Mouse (Mus musculus) neural tube, embryonic 14.5 days (tissue): ENCODE results near the gene Robo2. TPM values are rescaled to one million over a fixed set of nuclear protein-coding genes. Genes with fewer than 3 reads are reported as not detected.

Source experiments
- ATAC-seq: fragments of 200-750 bp; cut with Nextera tagmentation; 2 replicates; pipeline ENCODE4 v1.8.0; 2017; ENCODE audit warnings: low read depth, mild to moderate bottlenecking, moderate TSS enrichment, moderate library complexity
- H3K27ac ChIP-seq: fragments of 300-500 bp; sonication (generic); 2 replicates; pipeline ENCODE4 v1.5.1; 2014; ENCODE audit warnings: low read depth, mild to moderate bottlenecking, control low read depth, low read length, moderate library complexity, mixed read lengths
- H3K27me3 ChIP-seq: fragments of 300-500 bp; sonication (generic); 2 replicates; pipeline ENCODE4 v1.6.1; 2014; ENCODE audit warnings: low read length; ENCODE audit not compliant: control insufficient read depth, insufficient read depth
- H3K36me3 ChIP-seq: fragments of 300-500 bp; sonication (generic); 2 replicates; pipeline ENCODE4 v1.6.1; 2014; ENCODE audit warnings: low read length, mixed read lengths; ENCODE audit not compliant: control insufficient read depth, insufficient read depth
- H3K4me1 ChIP-seq: fragments of 300-500 bp; sonication (generic); 2 replicates; pipeline ENCODE4 v1.6.1; 2014; ENCODE audit warnings: low read length; ENCODE audit not compliant: control insufficient read depth, insufficient read depth
- H3K4me2 ChIP-seq: fragments of 300-500 bp; sonication (generic); 2 replicates; pipeline ENCODE4 v1.6.1; 2014; ENCODE audit warnings: mild to moderate bottlenecking, low read depth, low read length, control low read depth
- H3K4me3 ChIP-seq: fragments of 300-500 bp; sonication (generic); 2 replicates; pipeline ENCODE4 v1.5.1; 2014; ENCODE audit warnings: low read depth, low read length, control low read depth, mixed read lengths
- H3K9ac ChIP-seq: fragments of 300-500 bp; sonication (generic); replicated peaks from 2 replicates; pipeline ENCODE4 v1.6.1; 2014; ENCODE audit warnings: low read depth, mild to moderate bottlenecking, control low read depth, low read length, mixed read lengths
- H3K9me3 ChIP-seq: fragments of 300-500 bp; sonication (generic); 2 replicates; pipeline ENCODE4 v1.6.1; 2016; ENCODE audit warnings: low read length; ENCODE audit not compliant: control insufficient read depth
- WGBS: fragments of 180-500 bp; shearing (Covaris S2); extraction: QIAGEN DNeasy Blood & Tissue Kit; methylation state at CpG from one replicate; pipeline ENCODE4 v1.1.7; 2014; 5-methylcytosine and 5-hydroxymethylcytosine counted together
- polyA plus RNA-seq: library from polyadenylated mRNA; unstranded; fragments of >200 nt; fragmentation: Nextera tagmentation; extraction: Ambion mirVana; gene quantifications from 2 replicates; pipeline ENCODE4 v1.2.1, GENCODE M21; 2014

The Robo2 gene
- polyA plus RNA-seq, 1 experiment from 2014 or later, result 165 TPM

DNA sequence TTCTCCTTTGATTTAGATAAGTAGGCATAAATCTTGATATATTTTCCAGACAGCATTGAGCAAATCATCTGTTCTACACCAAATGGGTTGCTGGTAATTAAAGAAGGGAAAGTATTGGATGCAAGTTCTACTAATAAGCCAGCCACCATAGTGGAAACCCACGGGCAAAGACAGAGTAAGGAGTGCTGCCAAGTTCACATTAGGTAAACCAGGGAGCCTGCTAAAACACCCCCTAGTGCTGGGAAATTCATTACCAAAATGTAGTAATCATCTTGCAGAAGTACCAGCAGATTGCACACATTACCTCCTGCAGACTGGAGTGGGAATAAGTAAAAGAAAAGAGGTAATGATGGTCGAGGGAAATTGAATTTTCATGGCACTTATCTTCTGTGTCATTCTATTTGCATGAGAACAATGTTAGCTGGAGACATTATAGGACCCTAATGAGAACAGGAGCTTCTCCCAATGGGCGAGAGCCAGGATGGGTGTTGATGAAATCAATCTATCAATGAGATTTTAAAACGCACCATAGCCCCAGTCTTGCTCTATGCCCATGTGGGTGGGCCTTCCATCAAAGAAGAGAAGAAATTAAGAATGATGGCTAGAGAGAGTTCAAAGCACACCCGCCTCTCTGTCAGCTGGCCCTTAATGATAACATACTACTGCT lies 104.6 kb downstream of the Robo2 start:
- H3K4me2 ChIP-seq, result no peak overlapping the region
- no peak overlapping the region for H3K9ac ChIP-seq
- H3K4me1 ChIP-seq, result peaks cover 4% of the 10 kb centered on the region; the same call in 1 of the 2 replicates
- WGBS, result 19% methylated on average over 5 of the region's 5 CpGs
- H3K27me3 ChIP-seq, result no peaks in the 10 kb centered on the region
- no peak overlapping the region for H3K27ac ChIP-seq
- no peaks in the 10 kb centered on the region for H3K9me3 ChIP-seq
- ATAC-seq, result peak; percentile 80
- H3K36me3 ChIP-seq, result no peaks in the 10 kb centered on the region
- no peak overlapping the region for H3K4me3 ChIP-seq

GRCm38 (mm10) chr16:74287878-74288277 lies 123.7 kb downstream of the Robo2 start:
- no peaks in the 10 kb centered on the region for H3K36me3 ChIP-seq
- H3K4me2 ChIP-seq, result no peak overlapping the region
- WGBS, result 42% methylated on average over 8 of the region's 8 CpGs
- H3K27me3 ChIP-seq, result no peaks in the 10 kb centered on the region
- H3K9ac ChIP-seq, result no peak overlapping the region
- ATAC-seq, result peak; percentile 54; the same call in 1 of the 2 replicates
- H3K4me1 ChIP-seq, result no peaks in the 10 kb centered on the region
- no peaks in the 10 kb centered on the region for H3K9me3 ChIP-seq
- no peak overlapping the region for H3K4me3 ChIP-seq
- no peak overlapping the region for H3K27ac ChIP-seq

DNA sequence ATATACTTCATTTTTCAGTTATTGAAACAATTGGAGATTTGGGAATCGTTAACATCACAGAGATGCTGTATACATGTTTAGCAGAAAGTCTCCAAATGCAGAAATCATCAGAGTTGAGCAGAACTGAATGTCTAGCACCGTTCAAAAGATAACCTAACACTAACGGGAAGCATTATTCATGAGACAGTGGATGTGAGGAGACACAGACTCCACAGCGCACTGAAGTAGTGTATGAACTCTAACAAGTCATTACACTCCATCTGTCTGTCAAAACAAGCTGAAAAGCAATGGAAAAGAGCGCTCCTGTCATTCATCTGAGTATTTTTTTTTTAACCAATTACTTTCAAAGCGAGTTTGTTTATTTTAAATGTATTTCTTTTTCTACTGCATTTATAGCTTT lies 129.1 kb downstream of the Robo2 start:
- Histone ChIP-seq H3K27me3 (no peaks in the 10 kb centered on the region), H3K9ac (no peak overlapping the region), H3K36me3 (no peaks in the 10 kb centered on the region), H3K4me1 (no peaks in the 10 kb centered on the region), H3K9me3 (no peaks in the 10 kb centered on the region), H3K27ac (no peak overlapping the region), H3K4me2 (no peak overlapping the region), H3K4me3 (no peak overlapping the region)
- ATAC-seq, result no peak
- whole genome bisulfite sequencing, result 80% methylated on average over 6 of the region's 6 CpGs

DNA sequence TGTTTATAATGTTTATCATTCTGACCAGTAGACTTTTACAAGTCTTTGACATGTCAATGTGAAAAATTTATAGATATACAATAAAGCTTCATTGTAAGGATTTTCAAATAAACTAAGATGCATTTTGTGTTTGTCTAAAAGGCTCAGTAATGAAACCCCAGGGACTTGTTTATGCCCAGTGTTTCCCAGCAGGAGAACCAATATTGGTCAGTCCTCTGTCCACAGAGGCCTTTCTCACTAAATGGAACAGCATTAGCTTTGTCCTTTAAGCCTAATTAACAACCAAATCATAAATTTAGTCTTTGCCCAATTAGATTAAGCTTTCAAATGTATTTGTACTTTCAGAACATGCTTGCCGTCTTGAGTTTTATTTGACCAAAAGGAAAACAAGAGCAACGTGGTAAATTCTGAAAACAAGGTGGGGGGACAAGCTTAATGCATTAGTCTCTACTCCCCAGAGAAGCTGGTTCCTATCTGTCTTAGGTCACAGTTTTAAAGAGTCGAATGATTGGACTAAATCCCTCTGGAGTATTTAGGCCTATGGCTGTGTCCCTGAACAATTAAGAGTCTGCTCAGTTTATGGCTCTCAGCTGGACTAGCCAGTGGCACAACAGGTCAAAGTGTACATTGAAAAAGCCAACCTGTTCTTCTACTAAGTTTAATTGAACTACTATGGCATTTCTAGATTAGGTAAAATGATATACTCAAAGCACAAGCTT lies 134.6 kb downstream of the Robo2 start:
- Histone ChIP-seq H3K4me1 (no peaks in the 10 kb centered on the region), H3K4me3 (no peak overlapping the region), H3K27me3 (no peaks in the 10 kb centered on the region), H3K36me3 (no peaks in the 10 kb centered on the region), H3K9me3 (no peaks in the 10 kb centered on the region), H3K4me2 (no peak overlapping the region), H3K27ac (no peak overlapping the region), H3K9ac (no peak overlapping the region)
- no peak for ATAC-seq
- 14% methylated on average over 3 of the region's 3 CpGs for WGBS

DNA sequence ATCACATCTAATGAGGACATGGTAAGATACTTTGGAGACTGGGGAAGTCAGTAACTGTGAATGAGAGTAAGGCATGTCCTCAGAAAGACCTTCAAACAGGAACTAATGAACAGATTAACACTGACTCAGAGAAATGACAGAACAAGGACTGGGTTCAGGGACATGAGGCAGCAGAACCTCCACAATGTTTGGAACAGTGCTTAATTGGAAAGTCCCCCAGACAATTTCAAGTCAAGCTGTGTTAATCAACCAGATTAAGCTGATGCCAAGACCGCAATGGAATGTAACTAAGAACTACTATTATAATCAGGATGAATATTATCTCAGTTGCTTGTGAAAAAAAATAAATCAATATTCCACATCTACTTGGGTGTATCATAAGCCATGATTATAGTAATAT lies 137.0 kb downstream of the Robo2 start:
- Histone ChIP-seq H3K4me1 (no peaks in the 10 kb centered on the region), H3K27me3 (no peaks in the 10 kb centered on the region), H3K9ac (no peak overlapping the region), H3K9me3 (no peaks in the 10 kb centered on the region), H3K4me2 (no peak overlapping the region), H3K27ac (no peak overlapping the region), H3K4me3 (no peak overlapping the region), H3K36me3 (no peaks in the 10 kb centered on the region)
- no peak for ATAC-seq
- 91% methylated on average over 1 of the region's 1 CpGs for WGBS

DNA sequence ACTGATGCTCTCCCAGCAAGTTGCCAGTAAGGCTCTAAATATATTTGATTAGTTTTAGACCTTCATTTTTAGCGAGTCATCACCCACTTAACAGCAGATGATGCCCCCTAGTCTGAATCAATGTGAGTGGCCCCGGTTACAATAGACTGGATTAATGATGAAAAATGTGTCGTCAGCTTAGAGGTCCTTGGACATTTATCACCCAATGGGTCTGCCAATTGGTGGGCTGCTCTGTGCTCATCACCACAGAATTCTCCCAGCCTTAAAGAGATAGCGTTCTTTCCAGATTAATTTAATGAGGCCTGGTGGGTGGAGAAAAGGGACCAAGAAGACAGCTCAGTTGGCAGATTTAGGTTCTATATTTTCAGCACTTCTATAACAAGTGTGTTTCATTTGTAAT lies 138.6 kb downstream of the Robo2 start:
- no peak overlapping the region for H3K9ac ChIP-seq
- H3K4me1 ChIP-seq, result no peaks in the 10 kb centered on the region
- H3K4me2 ChIP-seq, result no peak overlapping the region
- H3K4me3 ChIP-seq, result no peak overlapping the region
- no peaks in the 10 kb centered on the region for H3K36me3 ChIP-seq
- H3K9me3 ChIP-seq, result no peaks in the 10 kb centered on the region
- H3K27me3 ChIP-seq, result no peaks in the 10 kb centered on the region
- 37% methylated on average over 4 of the region's 4 CpGs for whole genome bisulfite sequencing
- H3K27ac ChIP-seq, result no peak overlapping the region
- no peak for ATAC-seq

DNA sequence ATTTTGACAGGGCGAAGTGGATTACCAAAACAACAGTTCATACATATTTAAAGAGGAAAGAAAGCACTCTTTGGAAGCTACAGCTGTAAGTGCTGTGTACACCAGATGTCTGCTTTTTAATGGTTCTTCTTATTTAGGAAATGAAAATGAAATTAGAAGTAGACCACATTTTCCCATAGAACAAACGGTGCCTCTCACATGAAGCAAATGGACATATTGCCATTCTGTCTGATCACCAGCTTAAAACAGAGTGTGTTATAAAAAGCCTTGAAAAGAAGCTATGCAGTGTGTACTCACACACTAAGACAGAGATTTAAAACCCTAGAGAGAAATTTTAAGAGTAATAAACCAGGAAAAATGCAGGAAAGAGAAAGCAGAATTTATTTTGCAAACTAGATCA lies 153.4 kb downstream of the Robo2 start:
- H3K27ac ChIP-seq, result no peak overlapping the region
- H3K4me2 ChIP-seq, result no peak overlapping the region
- no peak overlapping the region for H3K4me3 ChIP-seq
- H3K36me3 ChIP-seq, result no peaks in the 10 kb centered on the region
- no peak overlapping the region for H3K9ac ChIP-seq
- H3K27me3 ChIP-seq, result no peaks in the 10 kb centered on the region
- 56% methylated on average over 2 of the region's 2 CpGs for WGBS
- no peak for ATAC-seq
- H3K4me1 ChIP-seq, result no peaks in the 10 kb centered on the region
- H3K9me3 ChIP-seq, result no peaks in the 10 kb centered on the region

DNA sequence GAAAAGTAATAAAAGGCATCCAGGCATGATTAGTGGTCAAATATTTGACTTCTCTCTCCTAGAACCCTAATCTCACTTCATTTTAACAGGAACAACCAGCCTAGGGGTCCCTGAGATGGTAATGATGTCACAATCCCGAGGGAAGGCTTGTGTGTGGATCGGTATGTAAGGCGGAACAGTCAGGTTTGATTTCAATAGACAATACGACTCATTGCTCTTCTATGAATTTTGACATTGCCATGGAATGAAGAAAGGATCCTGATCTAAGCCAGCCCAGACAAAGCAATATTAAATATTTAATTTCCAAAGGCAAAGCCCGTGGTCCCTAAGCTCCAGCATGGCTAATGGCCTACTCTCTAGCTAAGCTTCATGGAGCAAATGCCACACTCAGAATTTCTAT lies 167.2 kb downstream of the Robo2 start:
- Histone ChIP-seq H3K4me2 (no peak overlapping the region), H3K4me3 (no peak overlapping the region), H3K9me3 (no peaks in the 10 kb centered on the region), H3K27me3 (no peaks in the 10 kb centered on the region), H3K36me3 (no peaks in the 10 kb centered on the region), H3K4me1 (no peaks in the 10 kb centered on the region), H3K27ac (no peak overlapping the region), H3K9ac (no peak overlapping the region)
- ATAC-seq, result no peak
- 74% methylated on average over 5 of the region's 5 CpGs for WGBS

- H3K36me3 ChIP-seq, result no peaks in the 10 kb centered on the region
- no peaks in the 10 kb centered on the region for H3K9me3 ChIP-seq
- H3K4me1 ChIP-seq, result no peaks in the 10 kb centered on the region
- H3K4me3 ChIP-seq, result no peak overlapping the region
- H3K27ac ChIP-seq, result no peak overlapping the region
- no peak for ATAC-seq
- no peak overlapping the region for H3K9ac ChIP-seq
- WGBS, result 92% methylated on average over 1 of the region's 1 CpGs
- no peak overlapping the region for H3K4me2 ChIP-seq
- no peaks in the 10 kb centered on the region for H3K27me3 ChIP-seq
These were observed 170.1 kb downstream of the Robo2 start for GRCm38 (mm10) chr16:74241534-74241933.
